Comparison of ENCODE assay signal across 9 mouse cellular contexts in the genomic region with DNA sequence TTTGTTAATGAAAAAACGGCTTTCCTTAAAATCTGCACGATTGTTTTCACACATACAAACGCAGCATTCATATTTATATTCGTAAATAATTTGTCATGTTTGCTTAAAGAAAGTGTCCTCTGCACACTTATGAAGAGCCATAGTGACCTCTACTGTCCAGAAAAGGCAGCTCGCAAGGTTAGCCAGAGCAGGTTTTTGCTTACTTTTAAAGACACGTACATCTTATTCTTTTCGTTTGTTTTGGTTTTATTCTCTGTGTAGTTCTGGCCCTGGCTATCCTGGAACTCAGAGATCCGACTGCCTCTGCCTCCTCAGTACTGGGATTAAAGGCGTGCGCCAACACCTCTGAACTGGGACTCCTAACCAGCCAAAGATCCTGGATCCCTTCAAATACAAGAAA. TPM values are rescaled to one million over a fixed set of nuclear protein-coding genes. Genes with fewer than 3 reads are reported as not detected.
A peak's percentile ranks its signal among the peaks of the same experiment; 100 is the strongest.
DNase-seq lines count a peak whose midpoint lies in the region; ATAC-seq and TF ChIP-seq lines count a peak whose summit lies in the region.
"Had no signal": no experiment of that assay in that cellular context is flagged by ENCODE, and none has a peak within 500 bp of the region (broad histone marks: within the 10 kb centered on the region; RNA-seq: fewer than 3 reads in every experiment).

No protein-coding gene starts in this region.

- no peaks in the 10 kb centered on the region for H3K9me3 ChIP-seq in heart, embryonic 11.5 days (replicated peaks; ENCODE audit: control insufficient read depth, low read length)
- H3K9me3 ChIP-seq: lung, embryonic 15.5 days had no signal

- TF ChIP-seq CTCF in left cerebral cortex, adult 2 months (IDR thresholded peaks at IDR 0.05) = peak; percentile 74

- H3K9ac ChIP-seq in heart, embryonic 11.5 days (ENCODE audit: low read depth, low read length) = no peak overlapping the region
- H3K9ac ChIP-seq: lung, embryonic 15.5 days had no signal

- peaks cover 5% of the 10 kb centered on the region for H3K4me1 ChIP-seq in heart, embryonic 11.5 days (ENCODE audit: control insufficient read depth, insufficient read depth, low read length)

- H3K36me3 ChIP-seq in heart, embryonic 11.5 days (ENCODE audit: control insufficient read depth, insufficient read depth, low read length) = 0 out of 2 replicates have a peak, but pooled peaks cover 3% of the 10 kb centered on the region

- 24% methylated on average over 10 of the region's 10 CpGs for WGBS in heart, embryonic 11.5 days (ENCODE audit: insufficient replicate concordance)

- ATAC-seq in heart, embryonic 11.5 days (replicated peaks; ENCODE audit: insufficient number of reproducible peaks, low FRiP score, low TSS enrichment) = no peak
- no peak for ATAC-seq in activated CD4-positive, CD25-positive, alpha-beta regulatory T cell, adult 4 months

- H3K27me3 ChIP-seq in heart, embryonic 11.5 days (ENCODE audit: control insufficient read depth, insufficient read depth, low read length) = no peaks in the 10 kb centered on the region
- H3K27me3 ChIP-seq: lung, embryonic 15.5 days had no signal

- no peak overlapping the region for H3K4me3 ChIP-seq in heart, embryonic 11.5 days (ENCODE audit: low read depth, low read length)
- no peak overlapping the region for H3K4me3 ChIP-seq in left cerebral cortex, adult 2 months
- H3K4me3 ChIP-seq: lung, embryonic 15.5 days had no signal

- intact Hi-C loops in heart, postnatal 25 days (cut with DNase I) = loop anchor here (1.0 to 5.0 kb wide), 4 partner anchors 51 to 691 kb away; partner anchors contain the start of gene Rbm46
- intact Hi-C loops in left cerebral cortex, adult 2 months (cut with DNase I) = loop anchor here (1.0 to 10.0 kb wide), 5 partner anchors 51 to 861 kb away; no protein-coding TSS in a partner anchor

- peak overlapping the region; percentile 31 for H3K4me2 ChIP-seq in heart, embryonic 11.5 days

- peak; percentile 56 for DNase-seq in heart, adult 11 months
- no peak for DNase-seq in heart, postnatal 25 days (ENCODE audit: low spot score)
- DNase-seq in A20 (ENCODE audit: low read depth, low spot score) = peak; percentile 80
- peak; percentile 40 for DNase-seq in adrenal gland, postnatal 14 days
- DNase-seq in left cerebral cortex, adult 2 months (ENCODE audit: extremely low spot score in 1 of 2, low spot score in 2 of 2) = no peak
- peak; percentile 16 to 18 for DNase-seq in natural killer cell, adult 2 months (ENCODE audit: low spot score in 2 of 2)

- no peak overlapping the region for H3K27ac ChIP-seq in heart, embryonic 11.5 days (ENCODE audit: low read depth, low read length)
- H3K27ac ChIP-seq in left cerebral cortex, adult 2 months = no peak overlapping the region
- H3K27ac ChIP-seq: lung, embryonic 15.5 days had no signal

RNA-seq across cellular contexts. Expression of gene Plrg1, which starts 1.6 kb away (rescaled TPM):
- total RNA-seq in heart, postnatal 25 days (2021) = 10 to 100 TPM; 25.5 to 27.9 TPM
- total RNA-seq in adrenal gland, postnatal 14 days (2021) = 49.8 and 50.8 TPM in 2 replicates
- polyA plus RNA-seq in heart, embryonic 11.5 days (2014; fragmentation: Nextera tagmentation; extraction: Ambion mirVana) = 64.1 and 73.2 TPM in 2 replicates
- total RNA-seq in left cerebral cortex, adult 2 months (2021) = 10 to 100 TPM; 39.4 to 42.4 TPM
- 10 to 100 TPM; 49.5 to 57.0 TPM for polyA plus RNA-seq in activated CD4-positive, CD25-positive, alpha-beta regulatory T cell, adult 4 months (2017; shearing (Covaris generic))

RNA-seq across cellular contexts. Expression of gene Fgb, which starts 4.1 kb away (rescaled TPM):
- not detected for total RNA-seq in heart, postnatal 25 days (2021)
- total RNA-seq in adrenal gland, postnatal 14 days (2021) = 14.2 and 242 TPM in 2 replicates
- 0.59 and 3.4 TPM in 2 replicates for polyA plus RNA-seq in heart, embryonic 11.5 days (2014; fragmentation: Nextera tagmentation; extraction: Ambion mirVana)
- total RNA-seq in left cerebral cortex, adult 2 months (2021) = not detected
- not detected for polyA plus RNA-seq in activated CD4-positive, CD25-positive, alpha-beta regulatory T cell, adult 4 months (2017; shearing (Covaris generic))

RNA-seq across cellular contexts. Expression of gene Fga, which starts 27.9 kb away (rescaled TPM):
- not detected for total RNA-seq in heart, postnatal 25 days (2021)
- total RNA-seq in adrenal gland, postnatal 14 days (2021) = 24.5 and 518 TPM in 2 replicates
- polyA plus RNA-seq in heart, embryonic 11.5 days (2014; fragmentation: Nextera tagmentation; extraction: Ambion mirVana) = 0.52 and 2.7 TPM in 2 replicates
- not detected for total RNA-seq in left cerebral cortex, adult 2 months (2021)
- not detected for polyA plus RNA-seq in activated CD4-positive, CD25-positive, alpha-beta regulatory T cell, adult 4 months (2017; shearing (Covaris generic))

RNA-seq across cellular contexts. Expression of gene Fgg, which starts 46.2 kb away (rescaled TPM):
- not detected for total RNA-seq in heart, postnatal 25 days (2021)
- 22.3 and 435 TPM in 2 replicates for total RNA-seq in adrenal gland, postnatal 14 days (2021)
- 0.62 and 3.8 TPM in 2 replicates for polyA plus RNA-seq in heart, embryonic 11.5 days (2014; fragmentation: Nextera tagmentation; extraction: Ambion mirVana)
- not detected for total RNA-seq in left cerebral cortex, adult 2 months (2021)
- not detected for polyA plus RNA-seq in activated CD4-positive, CD25-positive, alpha-beta regulatory T cell, adult 4 months (2017; shearing (Covaris generic))

Comparison
In these comparisons a context has a peak if more than half of its experiments do, and no peak if none do; other contexts are left out.
1. DNase-seq: peak in heart, adult 11 months (single experiment), A20 (single experiment), adrenal gland, postnatal 14 days (single experiment) and natural killer cell, adult 2 months (2 of 2); none in heart, postnatal 25 days (single experiment) and left cerebral cortex, adult 2 months (0 of 2).
2. RNA of gene Fgb, which starts 4.1 kb away (total RNA-seq): 14.2 to 242 TPM in adrenal gland, postnatal 14 days; not detected in heart, postnatal 25 days and not detected in left cerebral cortex, adult 2 months; every median in the first group is over 10 times any median in the second.
3. RNA of gene Fga, which starts 27.9 kb away (total RNA-seq): 24.5 to 518 TPM in adrenal gland, postnatal 14 days; not detected in heart, postnatal 25 days and not detected in left cerebral cortex, adult 2 months; every median in the first group is over 10 times any median in the second.